Mouse (Mus musculus): ENCODE data around the gene Actn4. TPM values are rescaled to one million over a fixed set of nuclear protein-coding genes. Genes with fewer than 3 reads are reported as not detected.

Actn4 gene
- total RNA-seq (2023): 100 to 1,000 TPM; 113 to 116 TPM

GRCm38 (mm10) chr7:28961927-28962670, at the start of gene Actn4:
Actn4 (minus strand) TSS chr7:28962340.

GRCm38 (mm10) chr7:28981651-28982273, 19.6 kb upstream of the Actn4 start, which contains the start of the genes Eif3k and Map4k1:
Eif3k (minus strand) TSS chr7:28981864.
Map4k1 (plus strand) TSS chr7:28982050.

GRCm38 (mm10) chr7:28881199-28881598, 80.9 kb downstream of the Actn4 start, which contains the start of gene Capn12:
Capn12 (plus strand) TSS chr7:28881422.

GRCm38 (mm10) chr7:28863540-28863939, 98.6 kb downstream of the Actn4 start, which contains the start of gene Lgals7:
Lgals7 (plus strand) TSS chr7:28863853.

Other genes with a start within 250 kb of the Actn4 start
- 1 to 10 TPM; 2.3 to 3.5 TPM for gene Fbxo17, start 245.5 kb downstream of the Actn4 start, total RNA-seq (2023)
- gene Mrps12, start 220.5 kb downstream of the Actn4 start, total RNA-seq (2023): 10 to 100 TPM; 18.3 to 19.9 TPM
- gene Sars2, start 220.3 kb downstream of the Actn4 start, total RNA-seq (2023): 1 to 10 TPM; 8.3 to 9.0 TPM
- not detected for gene Ccer2, start 206.2 kb downstream of the Actn4 start, total RNA-seq (2023)
- 10 to 100 TPM; 63.2 to 65.6 TPM for gene Sirt2, start 195.6 kb downstream of the Actn4 start, total RNA-seq (2023)
- 10 to 100 TPM; 39.1 to 41.4 TPM for gene Nfkbib, start 194.8 kb downstream of the Actn4 start, total RNA-seq (2023)
- 100 to 1,000 TPM in 1 of 2 experiments, 10 to 100 TPM in 1; 91.3 to 113 TPM for gene Rinl, start 173.4 kb downstream of the Actn4 start, total RNA-seq (2023)
- gene Hnrnpl, start 153.8 kb downstream of the Actn4 start, total RNA-seq (2023): 100 to 1,000 TPM; 409 to 451 TPM
- 100 to 1,000 TPM; 101 to 105 TPM for gene Ech1, start 137.1 kb downstream of the Actn4 start, total RNA-seq (2023)
- 10 to 100 TPM; 16.5 to 19.9 TPM for gene Lgals4, start 128.5 kb downstream of the Actn4 start, total RNA-seq (2023)
- gene Lgals7, start 98.5 kb downstream of the Actn4 start, total RNA-seq (2023): not detected
- not detected for gene Capn12, start 80.9 kb downstream of the Actn4 start, total RNA-seq (2023)
- 100 to 1,000 TPM; 178 to 190 TPM for gene Eif3k, start 19.5 kb upstream of the Actn4 start, total RNA-seq (2023)
- gene Map4k1, start 19.7 kb upstream of the Actn4 start, total RNA-seq (2023): 10 to 100 TPM; 33.6 to 51.4 TPM
- gene Ryr1, start 162.8 kb upstream of the Actn4 start, total RNA-seq (2023): under 1 TPM; 0.09 to 0.18 TPM
- gene Rasgrp4, start 172.5 kb upstream of the Actn4 start, total RNA-seq (2023): 100 to 1,000 TPM; 301 to 302 TPM
- 10 to 100 TPM; 14.3 to 19.2 TPM for gene Fam98c, start 193.9 kb upstream of the Actn4 start, total RNA-seq (2023)
- under 1 TPM; 0.37 to 0.40 TPM for gene Ggn, start 207.9 kb upstream of the Actn4 start, total RNA-seq (2023)
- gene Spred3, start 208.1 kb upstream of the Actn4 start, total RNA-seq (2023): 1 to 10 TPM; 1.6 to 2.1 TPM
- gene Psmd8, start 218.4 kb upstream of the Actn4 start, total RNA-seq (2023): 100 to 1,000 TPM; 160 to 185 TPM

Data from neutrophil, adult 59 days (primary cell).